Mouse (Mus musculus) ES-E14 (cell line): ENCODE data around the gene Ppef2. TPM values are rescaled to one million over a fixed set of nuclear protein-coding genes. Genes with fewer than 3 reads are reported as not detected.

ENCODE experiments used
- DNase-seq: peaks from one replicate; pipeline ENCODE4 v3.0.0-alpha.2; 2013; ENCODE audit warnings: low read depth, low spot score
- H3K27ac ChIP-seq: 2 replicates; pipeline ENCODE4 v1.5.1; 2012; ENCODE audit warnings: low read depth, mild to moderate bottlenecking, low read length, moderate library complexity, mixed read lengths; ENCODE audit not compliant: poor library complexity, insufficient read depth, severe bottlenecking
- H3K36me3 ChIP-seq: 2 replicates; pipeline ENCODE4 v1.6.1; 2012; ENCODE audit warnings: mild to moderate bottlenecking, low read length, moderate library complexity, mixed read lengths; ENCODE audit not compliant: control insufficient read depth, poor library complexity, insufficient read depth, severe bottlenecking
- H3K4me1 ChIP-seq, 2 experiments: fragments of 150-350 bp in 1 of 2; sonication (generic) in 1 of 2; 2 replicates each; pipeline ENCODE4 v1.6.1; 2012; ENCODE audit warnings: low read length in 2 of 2, mild to moderate bottlenecking in 1 of 2, mixed read lengths in 1 of 2; ENCODE audit not compliant: control insufficient read depth in 2 of 2, insufficient read depth in 2 of 2, poor library complexity in 1 of 2
- H3K4me3 ChIP-seq, 2 experiments: fragments of 150-350 bp in 1 of 2; sonication (generic) in 1 of 2; 2 replicates each; pipeline ENCODE4 v1.5.1; 2012; ENCODE audit warnings: low read length in 2 of 2, low read depth in 1 of 2, mild to moderate bottlenecking in 1 of 2, mixed read lengths in 1 of 2; ENCODE audit not compliant: insufficient read depth in 1 of 2, poor library complexity in 1 of 2, severe bottlenecking in 1 of 2
- H3K9ac ChIP-seq: 2 replicates; pipeline ENCODE4 v1.6.1; 2012; ENCODE audit warnings: low read depth, mild to moderate bottlenecking, low read length, mixed read lengths; ENCODE audit not compliant: poor library complexity, insufficient read depth, severe bottlenecking
- H3K9me3 ChIP-seq: fragments of 150-350 bp; sonication (generic); 2 replicates; pipeline ENCODE4 v1.6.1; 2012; ENCODE audit warnings: low read depth, mild to moderate bottlenecking, low read length; ENCODE audit not compliant: control insufficient read depth, insufficient read depth
- CHD2 ChIP-seq: IDR thresholded peaks from 2 replicates; pipeline ENCODE4 v1.6.1; 2014; ENCODE audit warnings: mild to moderate bottlenecking, low read depth, low read length, inconsistent platforms
- HCFC1 ChIP-seq: IDR thresholded peaks from 2 replicates; pipeline ENCODE4 v1.6.1; 2012; ENCODE audit warnings: low read length, inconsistent platforms, borderline replicate concordance; ENCODE audit not compliant: insufficient read depth
- MAFK ChIP-seq: IDR thresholded peaks from 2 replicates; pipeline ENCODE4 v1.6.1; 2014; ENCODE audit warnings: mild to moderate bottlenecking, low read depth, low read length, inconsistent platforms; ENCODE audit not compliant: insufficient read depth
- ZC3H11A ChIP-seq: IDR thresholded peaks from 2 replicates; pipeline ENCODE4 v1.6.1; 2012; ENCODE audit warnings: low read depth, mild to moderate bottlenecking, inconsistent platforms, low read length, borderline replicate concordance
- ZNF384 ChIP-seq: IDR thresholded peaks from 2 replicates; pipeline ENCODE4 v1.6.1; 2012; ENCODE audit warnings: low read depth, low read length, inconsistent platforms
- in situ Hi-C, 2 experiments: fragments of 600-800 bp; cut with MboI; formaldehyde crosslinking; loops; one replicate each; pipeline ENCODE4 v1.15.1; 2025; ENCODE audit warnings: low sequenced_read_pairs in 2 of 2, inconsistent platforms in 1 of 2; ENCODE audit not compliant: unreplicated experiment in 2 of 2
- total RNA-seq: library from RNA; depleted of rRNA; stranded (reverse); fragments of 300-350 nt; gene quantifications from 2 replicates; pipeline ENCODE4 v1.2.3, GENCODE M21; 2012

Gene Ppef2
- total RNA-seq, 1 experiment = 3.3 TPM

GRCm38 (mm10) chr5:92291652-92292414, 35.8 kb upstream of the Ppef2 start:
- Histone ChIP-seq H3K9me3 (no peaks in the 10 kb centered on the region), H3K4me3 (no peak overlapping the region), H3K36me3 (peaks cover 70% of the 10 kb centered on the region), H3K27ac (no peak overlapping the region), H3K9ac (no peak overlapping the region), H3K4me1 (no peaks in the 10 kb centered on the region)
- no peak for DNase-seq
- in situ Hi-C loops = no loop called here
- TF ChIP-seq CHD2 (no peak), HCFC1 (no peak), ZNF384 (no peak), MAFK (no peak), ZC3H11A (no peak)

GRCm38 (mm10) chr5:92287840-92288239, 31.8 kb upstream of the Ppef2 start:
- no peak for TF ChIP-seq ZNF384
- TF ChIP-seq CHD2 = no peak
- no peak for TF ChIP-seq ZC3H11A
- no peak for TF ChIP-seq MAFK
- TF ChIP-seq HCFC1 = no peak

GRCm38 (mm10) chr5:92283107-92283506, 27.0 kb upstream of the Ppef2 start:
- in situ Hi-C loops = loop anchor here in 1 of 2 experiments (10.0 kb wide), 1 partner anchor 132 kb away; no protein-coding TSS in a partner anchor
- H3K27ac ChIP-seq = no peak overlapping the region
- no peak for DNase-seq
- no peaks in the 10 kb centered on the region for H3K9me3 ChIP-seq
- H3K36me3 ChIP-seq = peaks cover 25% of the 10 kb centered on the region
- H3K9ac ChIP-seq = no peak overlapping the region
- no peak overlapping the region for H3K4me3 ChIP-seq
- peaks cover 0 to 3% of the 10 kb centered on the region in 2 experiments; a peak in 2 of 4 replicates for H3K4me1 ChIP-seq
- TF ChIP-seq MAFK (no peak), HCFC1 (no peak), CHD2 (no peak), ZC3H11A (no peak), ZNF384 (no peak)

More at GRCm38 (mm10) chr5:92287840-92288239, 31.8 kb upstream of the Ppef2 start:
- H3K36me3 ChIP-seq = peaks cover 56% of the 10 kb centered on the region
- H3K4me3 ChIP-seq = no peak overlapping the region
- H3K9me3 ChIP-seq = no peaks in the 10 kb centered on the region
- in situ Hi-C loops = loop anchor here in 1 of 2 experiments (10.0 kb wide), 1 partner anchor 127 kb away; no protein-coding TSS in a partner anchor
- H3K27ac ChIP-seq = no peak overlapping the region
- H3K4me1 ChIP-seq = no peaks in the 10 kb centered on the region; a peak in 1 of 4 replicates
- H3K9ac ChIP-seq = no peak overlapping the region
- DNase-seq = no peak

GRCm38 (mm10) chr5:92282571-92282970, 26.5 kb upstream of the Ppef2 start:
- TF ChIP-seq MAFK = no peak
- TF ChIP-seq HCFC1 = no peak
- no peak for TF ChIP-seq ZNF384
- Histone ChIP-seq H3K9me3 (no peaks in the 10 kb centered on the region), H3K9ac (no peak overlapping the region), H3K4me1 (peaks cover 0 to 3% of the 10 kb centered on the region in 2 experiments; a peak in 2 of 4 replicates), H3K4me3 (no peak overlapping the region), H3K27ac (no peak overlapping the region), H3K36me3 (peaks cover 20% of the 10 kb centered on the region)
- in situ Hi-C loops = loop anchor here in 1 of 2 experiments (10.0 kb wide), 1 partner anchor 132 kb away; no protein-coding TSS in a partner anchor
- DNase-seq = no peak
